Mouse (Mus musculus): ENCODE data around the gene Fads6. TPM values are rescaled to one million over a fixed set of nuclear protein-coding genes. Genes with fewer than 3 reads are reported as not detected.

The Fads6 gene
- polyA plus RNA-seq, 1 experiment from 2014 or later = 0.46 TPM

GRCm38 (mm10) chr11:115321906-115322693, 24.6 kb upstream of the Fads6 start, which contains the start of gene Ush1g:
Gene Ush1g (minus strand): TSS chr11:115322041.
- H3K4me2 ChIP-seq (replicated peaks) = peak within 1 kb of the TSS; percentile 35
- peaks cover 36% of the 10 kb centered on the region for H3K4me1 ChIP-seq
- ATAC-seq (ENCODE audit: low FRiP score, low read depth) = 0 out of 2 replicates have a peak, but pooled peaks have one; percentile 55
- H3K36me3 ChIP-seq = no peaks in the 10 kb centered on the region
- no peaks in the 10 kb centered on the region for H3K9me3 ChIP-seq
- 3% methylated on average over 35 of the region's 35 CpGs for WGBS
- H3K4me3 ChIP-seq = no peak within 1 kb of the TSS
- no peak within 1 kb of the TSS for H3K27ac ChIP-seq
- peaks cover 87% of the 10 kb centered on the region for H3K27me3 ChIP-seq (replicated peaks)
- H3K9ac ChIP-seq = no peak within 1 kb of the TSS

DNA sequence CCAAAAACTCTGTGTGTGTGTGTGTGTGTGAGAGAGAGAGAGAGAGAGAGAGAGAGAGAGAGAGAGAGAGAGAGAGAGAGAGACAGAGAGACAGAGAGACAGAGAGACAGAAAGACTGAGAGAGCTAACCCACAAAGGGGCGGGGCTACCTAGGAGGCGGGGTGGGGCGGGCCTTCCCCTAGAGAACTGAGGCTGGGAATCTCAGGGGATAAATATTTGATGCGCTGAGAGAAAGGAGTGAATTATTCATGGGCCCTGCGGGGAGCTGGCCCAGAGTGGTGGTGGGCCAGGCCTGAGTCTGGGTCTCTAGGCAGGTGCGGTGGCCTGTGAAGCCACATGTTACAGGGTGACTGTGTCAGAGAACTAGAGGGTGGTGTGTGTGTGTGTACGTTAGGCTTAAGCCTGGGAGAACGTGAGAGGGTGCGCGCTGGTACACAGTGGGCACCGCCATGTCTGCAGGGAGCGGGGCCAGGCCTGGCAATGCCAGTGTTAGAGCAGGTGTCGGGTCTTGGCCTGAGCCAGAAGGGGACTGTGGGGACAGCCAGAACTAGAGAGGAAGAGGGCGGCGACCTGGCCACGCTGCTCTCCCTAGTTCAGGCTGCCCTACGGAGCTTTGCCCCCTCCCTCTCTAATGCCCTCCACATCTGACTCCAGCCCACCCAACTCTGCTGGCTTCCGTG, 22.4 kb upstream of the Fads6 start:
- no peaks in the 10 kb centered on the region for H3K9me3 ChIP-seq
- peaks cover 100% of the 10 kb centered on the region for H3K27me3 ChIP-seq (replicated peaks)
- peaks cover 36% of the 10 kb centered on the region for H3K4me1 ChIP-seq
- no peaks in the 10 kb centered on the region for H3K36me3 ChIP-seq
- no peak overlapping the region for H3K27ac ChIP-seq
- no peak overlapping the region for H3K4me3 ChIP-seq
- 4% methylated on average over 18 of the region's 18 CpGs for WGBS
- ATAC-seq (ENCODE audit: low FRiP score, low read depth) = 0 out of 2 replicates have a peak, but pooled peaks have one; percentile 27
- peak overlapping the region; percentile 18; the same call in 1 of the 2 replicates for H3K4me2 ChIP-seq (replicated peaks)
- no peak overlapping the region for H3K9ac ChIP-seq

GRCm38 (mm10) chr11:115318245-115319027, 21.0 kb upstream of the Fads6 start:
- peaks cover 34% of the 10 kb centered on the region for H3K4me1 ChIP-seq
- no peaks in the 10 kb centered on the region for H3K9me3 ChIP-seq
- peaks cover 100% of the 10 kb centered on the region for H3K27me3 ChIP-seq (replicated peaks)
- 5% methylated on average over 63 of the region's 63 CpGs for WGBS
- no peak overlapping the region for H3K9ac ChIP-seq
- ATAC-seq (ENCODE audit: low FRiP score, low read depth) = no peak
- H3K27ac ChIP-seq = no peak overlapping the region
- peak overlapping the region; percentile 30 for H3K4me2 ChIP-seq (replicated peaks)
- 0 out of 2 replicates have a peak overlapping the region, but pooled peaks have one; percentile 3 for H3K4me3 ChIP-seq
- no peaks in the 10 kb centered on the region for H3K36me3 ChIP-seq

DNA sequence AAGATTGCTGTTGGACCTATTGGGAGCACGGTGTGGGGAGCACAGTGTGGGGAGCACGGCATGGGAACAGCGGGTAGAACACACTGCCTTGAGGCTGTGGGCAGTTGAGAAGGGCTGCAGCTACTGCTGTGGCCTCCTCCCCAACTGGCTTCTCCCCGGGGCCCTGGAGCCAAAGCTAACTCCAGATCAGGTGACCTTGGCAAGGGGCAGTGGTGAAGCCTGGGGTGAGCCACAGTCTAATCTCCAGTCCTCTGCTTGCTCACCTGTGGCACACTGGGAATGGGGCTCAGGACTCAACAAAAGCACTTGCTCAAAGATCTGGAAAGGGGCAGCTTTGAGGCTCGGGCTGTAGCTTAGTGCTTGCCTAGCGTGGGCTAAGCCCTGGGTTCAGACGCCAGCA, 19.7 kb upstream of the Fads6 start:
- no peak overlapping the region for H3K9ac ChIP-seq
- H3K27me3 ChIP-seq (replicated peaks) = peaks cover 94% of the 10 kb centered on the region
- no peak overlapping the region for H3K27ac ChIP-seq
- no peak for ATAC-seq (ENCODE audit: low FRiP score, low read depth)
- H3K4me1 ChIP-seq = peaks cover 25% of the 10 kb centered on the region
- WGBS = 62% methylated on average over 7 of the region's 7 CpGs
- H3K36me3 ChIP-seq = no peaks in the 10 kb centered on the region
- H3K4me3 ChIP-seq = no peak overlapping the region
- no peak overlapping the region for H3K4me2 ChIP-seq (replicated peaks)
- no peaks in the 10 kb centered on the region for H3K9me3 ChIP-seq

- Histone ChIP-seq H3K9ac (no peak overlapping the region), H3K9me3 (no peaks in the 10 kb centered on the region), H3K4me3 (no peak overlapping the region), H3K27ac (no peak overlapping the region), H3K36me3 (no peaks in the 10 kb centered on the region), H3K27me3 (replicated peaks) (peaks cover 64% of the 10 kb centered on the region), H3K4me2 (replicated peaks) (no peak overlapping the region), H3K4me1 (0 out of 2 replicates have a peak, but pooled peaks cover 8% of the 10 kb centered on the region)
- WGBS = 51% methylated on average over 2 of the region's 2 CpGs
- no peak for ATAC-seq (ENCODE audit: low FRiP score, low read depth)
Observed at GRCm38 (mm10) chr11:115314249-115314648, 16.8 kb upstream of the Fads6 start.

- no peak overlapping the region for H3K9ac ChIP-seq
- ATAC-seq (ENCODE audit: low FRiP score, low read depth) = no peak
Observed at GRCm38 (mm10) chr11:115308781-115309180, 11.3 kb upstream of the Fads6 start.

DNA sequence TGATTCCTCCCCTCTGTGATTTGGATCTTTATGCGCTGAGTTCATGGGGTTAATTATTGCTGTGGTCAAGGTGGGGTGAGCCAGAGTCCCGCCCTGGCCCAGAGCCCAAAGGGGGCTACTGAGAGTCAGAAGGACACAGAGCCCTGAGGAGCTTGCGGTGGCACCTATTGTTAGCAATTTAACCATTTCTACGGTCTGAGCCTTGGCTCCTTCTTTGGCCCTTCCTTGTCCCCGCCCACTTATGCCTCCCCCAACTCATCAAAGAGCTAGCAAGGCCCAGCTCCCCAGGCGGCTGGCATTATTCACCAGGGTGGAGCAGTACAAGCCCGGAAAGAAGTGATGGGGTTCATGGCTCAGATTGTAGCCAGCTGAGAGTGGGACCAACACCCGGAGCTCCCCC, 9.4 kb upstream of the Fads6 start, which contains the start of gene Otop2:
Gene Otop2 (plus strand): TSS at position 301 of the 400 bp plus-strand sequence.
- H3K4me2 ChIP-seq (replicated peaks) = no peak within 1 kb of the TSS
- H3K36me3 ChIP-seq = no peaks in the 10 kb centered on the region
- no peak within 1 kb of the TSS for H3K4me3 ChIP-seq
- H3K9me3 ChIP-seq = no peaks in the 10 kb centered on the region
- ATAC-seq (ENCODE audit: low FRiP score, low read depth) = no peak
- no peak within 1 kb of the TSS for H3K9ac ChIP-seq
- WGBS = 11% methylated on average over 8 of the region's 8 CpGs
- no peak within 1 kb of the TSS for H3K27ac ChIP-seq
- peaks cover 15% of the 10 kb centered on the region; the same call in 1 of the 2 replicates for H3K27me3 ChIP-seq (replicated peaks)
- peaks cover 15% of the 10 kb centered on the region for H3K4me1 ChIP-seq

More at GRCm38 (mm10) chr11:115308781-115309180, 11.3 kb upstream of the Fads6 start:
- no peak overlapping the region for H3K4me3 ChIP-seq
- H3K36me3 ChIP-seq = no peaks in the 10 kb centered on the region
- peaks cover 24% of the 10 kb centered on the region for H3K27me3 ChIP-seq (replicated peaks)
- no peak overlapping the region for H3K27ac ChIP-seq
- H3K9me3 ChIP-seq = no peaks in the 10 kb centered on the region
- WGBS = 60% methylated on average over 1 of the region's 1 CpGs
- H3K4me1 ChIP-seq = peaks cover 15% of the 10 kb centered on the region
- no peak overlapping the region for H3K4me2 ChIP-seq (replicated peaks)

DNA sequence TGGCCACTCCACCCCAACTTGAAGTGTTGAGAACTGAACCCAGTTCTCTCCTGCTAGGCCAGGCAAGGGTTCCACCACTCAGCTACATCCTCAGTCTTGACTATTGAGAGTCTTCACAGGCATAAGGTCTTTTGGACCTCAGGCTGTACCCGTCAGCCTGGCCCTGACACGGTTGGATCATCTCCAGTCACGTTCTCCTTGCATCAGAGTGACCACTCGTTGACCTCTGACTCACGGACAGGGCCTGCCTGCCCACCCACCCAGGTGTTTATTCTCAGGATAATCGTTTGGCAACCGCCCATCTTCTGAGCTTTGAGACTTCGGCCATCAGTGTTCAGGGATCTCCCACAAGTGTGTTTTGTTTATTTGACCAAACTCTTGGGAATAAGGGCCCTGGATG, 5.7 kb upstream of the Fads6 start:
- Histone ChIP-seq H3K27me3 (replicated peaks) (peaks cover 18% of the 10 kb centered on the region; the same call in 1 of the 2 replicates), H3K4me3 (no peak overlapping the region), H3K4me2 (replicated peaks) (no peak overlapping the region), H3K4me1 (peaks cover 15% of the 10 kb centered on the region), H3K9me3 (no peaks in the 10 kb centered on the region), H3K9ac (no peak overlapping the region), H3K27ac (no peak overlapping the region), H3K36me3 (no peaks in the 10 kb centered on the region)
- 82% methylated on average over 8 of the region's 8 CpGs for WGBS
- no peak for ATAC-seq (ENCODE audit: low FRiP score, low read depth)

- no peak overlapping the region for H3K9ac ChIP-seq
- peaks cover 10% of the 10 kb centered on the region for H3K4me1 ChIP-seq
- ATAC-seq (ENCODE audit: low FRiP score, low read depth) = no peak
- WGBS = 87% methylated on average over 2 of the region's 2 CpGs
- no peaks in the 10 kb centered on the region for H3K9me3 ChIP-seq
- H3K4me2 ChIP-seq (replicated peaks) = no peak overlapping the region
- H3K4me3 ChIP-seq = no peak overlapping the region
- H3K27ac ChIP-seq = no peak overlapping the region
- peaks cover 32% of the 10 kb centered on the region for H3K27me3 ChIP-seq (replicated peaks)
- H3K36me3 ChIP-seq = no peaks in the 10 kb centered on the region
Observed at GRCm38 (mm10) chr11:115301351-115301750, 3.9 kb upstream of the Fads6 start.

DNA sequence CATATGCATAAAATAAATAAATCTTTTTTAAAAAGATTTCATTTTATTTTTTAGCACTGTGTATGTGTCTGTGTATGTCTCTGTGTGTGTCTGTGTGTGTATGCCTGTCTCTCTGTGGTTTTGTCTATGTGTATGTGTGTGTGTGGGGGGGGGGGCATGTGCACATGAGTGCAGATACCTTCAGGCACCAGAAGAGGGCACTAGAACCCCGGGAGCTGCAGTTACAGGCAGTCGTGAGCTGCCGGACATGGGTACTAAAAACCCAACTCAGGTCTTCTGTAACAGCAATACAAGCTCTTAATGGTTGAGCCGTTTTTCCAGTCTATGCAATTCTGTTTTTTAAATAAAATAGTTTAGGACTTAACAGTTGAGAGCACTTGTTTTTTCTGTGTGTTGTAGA, 3.3 kb upstream of the Fads6 start:
- Histone ChIP-seq H3K9me3 (no peaks in the 10 kb centered on the region), H3K4me1 (peaks cover 7% of the 10 kb centered on the region), H3K27me3 (replicated peaks) (peaks cover 31% of the 10 kb centered on the region), H3K36me3 (no peaks in the 10 kb centered on the region), H3K27ac (no peak overlapping the region), H3K4me2 (replicated peaks) (no peak overlapping the region), H3K9ac (no peak overlapping the region), H3K4me3 (no peak overlapping the region)
- 83% methylated on average over 4 of the region's 4 CpGs for WGBS
- no peak for ATAC-seq (ENCODE audit: low FRiP score, low read depth)

DNA sequence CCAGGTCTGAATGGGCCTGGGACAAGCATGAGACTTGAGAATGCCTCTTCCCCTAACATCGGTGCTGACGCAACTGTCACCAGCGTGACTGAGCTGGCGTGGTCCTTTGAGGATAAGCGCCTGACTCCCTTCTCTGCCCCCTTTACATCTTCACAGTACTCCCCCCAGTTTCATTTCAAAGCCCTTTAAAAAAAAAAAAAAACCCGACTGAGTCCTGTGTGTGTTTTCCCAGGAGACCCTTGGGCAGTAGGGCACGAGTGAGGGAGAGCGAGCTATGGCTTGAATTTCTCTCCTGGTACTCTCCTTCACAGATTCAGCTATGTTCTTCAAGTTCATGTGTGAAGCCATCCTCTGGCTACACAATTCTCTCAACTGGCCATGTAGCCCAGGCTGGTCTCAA, 697 bp upstream of the Fads6 start:
- Histone ChIP-seq H3K9me3 (no peaks in the 10 kb centered on the region), H3K36me3 (no peaks in the 10 kb centered on the region), H3K9ac (no peak overlapping the region), H3K27ac (no peak overlapping the region), H3K4me2 (replicated peaks) (peak overlapping the region; percentile 82; the same call in 1 of the 2 replicates), H3K4me3 (no peak overlapping the region), H3K27me3 (replicated peaks) (peaks cover 26% of the 10 kb centered on the region), H3K4me1 (peaks cover 7% of the 10 kb centered on the region)
- WGBS = 68% methylated on average over 8 of the region's 8 CpGs
- ATAC-seq (ENCODE audit: low FRiP score, low read depth) = no peak
